Mouse (Mus musculus): Measurements from ENCODE around the gene Ick.

DNA sequence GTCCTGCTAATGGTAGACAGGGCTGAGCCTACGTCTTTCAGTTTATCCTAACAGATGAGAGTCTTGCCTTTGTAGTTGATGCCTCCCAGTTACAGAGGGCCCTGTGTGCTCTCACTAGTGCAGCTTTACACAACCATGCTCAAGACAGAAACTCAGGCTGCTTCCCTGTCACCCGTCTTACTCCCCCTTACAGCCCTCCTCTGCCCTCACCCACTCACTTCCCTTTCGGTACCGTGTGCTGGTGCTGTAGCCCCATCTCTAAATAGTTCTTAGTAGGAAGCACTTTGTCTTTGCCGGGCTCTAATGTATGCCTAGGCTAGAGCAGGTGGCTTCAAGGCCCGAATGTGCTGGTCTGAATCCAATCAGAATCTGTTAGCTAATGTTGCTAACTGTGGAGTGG, 15.3 kb downstream of the Ick start:
- TF ChIP-seq CTCF (IDR thresholded peaks at IDR 0.05; ENCODE audit: borderline replicate concordance, extremely low read depth, insufficient read depth, insufficient read length) (no peak), POLR2A (IDR thresholded peaks at IDR 0.05; ENCODE audit: borderline replicate concordance, extremely low read depth, insufficient read depth, insufficient read length, poor library complexity, severe bottlenecking) (no peak)

All from brain, embryonic 14.5 days (tissue).